Mouse (Mus musculus): Measurements from ENCODE around the gene Treml1. TPM values are rescaled to one million over a fixed set of nuclear protein-coding genes. Genes with fewer than 3 reads are reported as not detected.
"Not testable (repeated sequence)": the region's sequence is repeated elsewhere in the genome, so short reads cannot be mapped to it uniquely, and the experiment has no call there.

Gene Treml1
- under 1 TPM; 0.36 to 0.91 (median 0.74) TPM for total RNA-seq (2022)

DNA sequence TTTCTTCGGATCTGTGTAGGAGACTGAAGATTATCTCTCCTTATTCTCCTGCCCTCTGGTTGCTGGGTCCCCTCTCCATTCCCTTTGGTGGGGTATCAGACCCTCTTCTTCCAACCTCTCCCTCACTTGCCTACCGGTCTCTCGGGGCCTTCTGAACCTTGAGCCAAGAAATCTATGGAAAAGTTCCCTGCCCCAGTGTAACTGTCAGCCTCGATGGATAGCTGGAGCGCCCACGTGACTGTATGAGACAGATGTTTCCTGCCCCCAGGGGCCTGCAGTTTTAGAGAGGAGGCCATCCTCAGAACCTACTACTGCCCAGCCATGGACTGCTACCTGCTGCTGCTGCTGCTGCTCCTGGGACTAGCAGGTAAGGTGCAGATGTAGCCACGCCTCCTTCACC, at the start of gene Treml1:
Treml1 (plus strand) TSS at position 301 of the 400 bp plus-strand sequence.
- no peak for DNase-seq (ENCODE audit: low spot score in 2 of 2)

DNA sequence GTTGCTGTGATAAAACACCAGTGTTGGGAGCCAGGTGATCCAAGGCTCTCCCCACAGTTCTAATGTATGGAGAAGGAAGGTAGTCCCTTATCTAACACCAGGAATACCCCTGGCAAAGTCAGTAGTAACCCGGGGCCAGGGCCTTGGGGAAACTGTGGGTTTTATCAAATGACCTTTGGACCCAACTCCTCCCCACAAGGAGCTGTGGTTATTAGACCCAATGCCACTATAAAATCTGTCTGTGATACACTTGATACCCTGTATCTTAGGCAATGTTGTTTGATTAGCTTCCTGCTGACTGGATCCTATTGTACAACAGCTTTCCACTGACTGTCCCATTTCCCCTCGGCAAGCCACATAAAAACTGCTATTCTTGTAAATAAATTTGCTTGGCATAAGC, 47.6 kb upstream of the Treml1 start:
- no peak for DNase-seq (ENCODE audit: low spot score in 2 of 2)

DNA sequence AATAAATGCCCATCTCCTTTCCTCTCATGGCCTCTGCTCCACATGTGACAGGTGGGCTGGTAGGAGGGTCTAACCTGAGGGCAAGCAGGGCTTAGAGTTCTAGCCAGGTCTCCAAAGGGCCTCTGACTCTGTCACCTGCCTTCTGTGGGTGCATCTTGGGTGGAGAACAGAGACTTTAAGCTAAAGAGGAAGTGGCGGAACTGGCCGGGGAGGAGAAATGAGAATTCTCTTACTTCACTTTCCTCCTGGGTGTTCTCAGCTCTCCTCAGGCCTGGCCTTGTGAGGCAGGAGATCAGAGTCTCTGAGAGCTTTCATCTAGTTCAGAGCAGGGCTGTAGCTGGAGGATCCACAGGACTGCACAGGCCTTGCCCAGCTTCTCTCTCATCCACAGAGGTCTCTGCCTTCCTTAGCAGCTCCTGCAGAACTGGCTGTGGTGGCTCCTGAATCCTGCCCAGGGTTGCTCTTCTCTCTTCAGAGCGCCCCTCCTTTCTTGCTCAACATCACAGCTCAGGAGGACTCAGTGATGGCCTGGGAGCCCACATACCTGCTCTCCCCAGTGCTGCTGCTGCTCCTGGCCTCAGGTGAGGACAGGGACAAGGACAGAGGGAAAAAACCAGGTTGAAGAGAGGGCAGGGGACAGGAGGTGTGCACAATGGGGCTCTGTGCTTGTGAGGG, 43.7 kb upstream of the Treml1 start, which contains the start of gene B430306N03Rik:
B430306N03Rik (plus strand) TSS at position 237 of the 675 bp plus-strand sequence.
- DNase-seq (ENCODE audit: low spot score in 2 of 2): not testable (repeated sequence)

DNA sequence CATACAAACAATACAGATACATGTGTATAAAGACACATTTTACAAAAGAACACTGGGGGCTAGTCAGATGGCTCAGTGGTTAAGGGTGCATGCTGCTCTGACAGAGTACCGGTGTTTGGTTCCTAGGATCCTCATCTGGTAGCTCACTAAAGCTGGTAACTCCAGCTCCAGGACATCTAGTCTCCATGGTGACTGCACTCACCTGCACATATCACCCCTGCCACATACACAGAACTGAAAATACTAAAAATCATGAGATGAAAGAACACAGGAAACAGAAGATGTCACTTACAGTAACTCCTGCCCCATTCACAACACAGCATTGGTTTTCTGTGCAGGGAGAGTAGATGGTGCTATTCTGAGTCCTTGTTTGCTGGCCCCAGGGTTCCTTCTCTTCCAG, 41.0 kb upstream of the Treml1 start:
- DNase-seq (ENCODE audit: low spot score in 2 of 2): no peak

DNA sequence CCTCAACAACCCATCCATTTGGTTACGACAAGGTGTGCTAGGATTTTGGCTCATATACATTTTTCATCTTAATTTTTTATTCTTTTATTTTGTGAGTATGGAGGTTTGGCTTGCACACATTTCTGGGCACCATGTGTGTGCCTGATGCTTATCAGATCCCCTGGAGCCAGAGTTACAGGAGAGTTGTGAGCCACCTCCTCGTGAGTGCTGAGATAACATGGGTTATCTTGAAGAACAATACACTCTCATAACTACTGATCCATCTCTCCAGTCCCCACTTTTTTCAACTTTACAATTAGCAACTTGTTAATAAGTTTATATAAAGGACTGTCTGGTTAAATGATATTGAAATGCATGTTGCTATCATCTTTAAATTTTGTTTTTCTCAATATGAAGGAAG, 38.4 kb upstream of the Treml1 start:
- no peak for DNase-seq (ENCODE audit: low spot score in 2 of 2)

DNA sequence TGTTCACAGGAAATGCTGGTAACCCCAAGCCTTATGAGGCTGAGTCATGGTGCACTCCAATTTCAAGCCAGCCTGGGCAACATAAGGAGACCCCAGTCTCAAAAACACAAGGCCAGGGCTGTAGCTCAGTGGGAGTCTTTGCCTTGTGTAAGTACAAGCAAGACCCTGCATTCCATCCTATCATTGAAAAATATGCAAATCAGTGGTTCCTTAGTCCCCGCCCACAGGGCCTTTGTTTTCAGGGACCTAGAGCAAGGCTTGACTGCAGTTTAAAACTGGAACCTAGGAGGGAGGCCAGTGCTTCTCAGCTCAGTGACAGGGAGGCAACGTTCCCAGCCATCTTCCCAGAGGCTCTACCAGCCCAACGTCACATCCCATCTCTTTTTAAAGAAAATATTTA, 36.5 kb upstream of the Treml1 start:
- DNase-seq (ENCODE audit: low spot score in 2 of 2): no peak

DNA sequence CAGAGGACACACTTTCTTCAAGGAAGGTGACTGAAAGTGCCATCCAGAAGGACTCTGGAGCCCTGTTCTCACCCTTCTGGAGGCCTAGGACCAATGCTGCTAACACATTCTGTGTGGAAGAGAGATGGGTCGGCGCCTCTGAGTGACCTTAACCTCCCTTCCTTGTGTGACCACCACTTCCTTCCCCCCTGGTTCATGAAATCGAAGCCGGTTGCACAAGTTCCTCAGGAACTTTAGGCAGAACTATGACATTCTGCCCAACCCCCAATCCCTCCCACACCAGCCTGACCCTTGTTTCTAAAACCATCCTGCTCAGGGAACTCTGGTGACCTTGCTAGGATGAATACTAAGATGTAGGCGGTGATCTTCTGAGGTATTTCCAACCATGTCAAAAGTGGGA, 35.5 kb upstream of the Treml1 start:
- no peak for DNase-seq (ENCODE audit: low spot score in 2 of 2)

DNA sequence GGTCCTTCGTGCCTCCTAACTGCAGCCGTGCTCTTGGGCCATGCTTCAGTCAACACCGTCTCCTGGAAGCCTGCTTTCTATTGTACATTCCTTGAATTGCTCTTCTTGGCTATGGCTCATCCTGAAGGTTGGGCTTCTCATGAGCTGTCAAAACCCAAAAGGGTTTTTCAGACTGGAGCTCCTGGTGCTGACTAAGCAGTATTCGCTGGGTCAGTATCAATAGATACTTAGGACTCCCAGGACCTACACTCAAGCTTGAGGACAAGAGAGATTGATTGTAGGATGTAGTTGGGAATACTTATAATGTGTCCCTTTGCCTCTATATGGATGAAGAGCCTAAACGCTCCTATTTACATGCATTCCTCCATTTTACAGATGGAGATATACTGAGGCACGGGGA, 34.6 kb upstream of the Treml1 start:
- no peak for DNase-seq (ENCODE audit: low spot score in 2 of 2)

DNA sequence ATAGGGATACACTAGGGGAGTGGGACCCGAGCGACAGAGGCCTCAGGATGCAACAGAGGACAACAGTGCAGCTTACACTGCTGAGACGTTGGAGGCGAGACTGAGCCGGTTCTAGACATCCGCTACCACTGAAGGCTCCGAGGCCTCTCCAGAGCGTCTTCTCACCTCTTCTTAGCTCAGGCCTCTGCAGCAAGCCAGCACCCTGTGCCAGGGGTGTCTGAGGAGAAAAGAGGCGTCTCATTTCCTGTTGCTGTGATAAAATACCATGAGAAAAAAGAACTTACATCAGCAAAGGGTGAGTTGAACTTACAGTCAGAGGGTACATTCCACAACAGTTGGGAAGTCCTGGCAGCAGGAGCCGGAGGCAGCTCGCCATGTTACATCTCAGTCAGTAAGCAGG, 34.1 kb upstream of the Treml1 start:
- DNase-seq (ENCODE audit: low spot score in 2 of 2): no peak

DNA sequence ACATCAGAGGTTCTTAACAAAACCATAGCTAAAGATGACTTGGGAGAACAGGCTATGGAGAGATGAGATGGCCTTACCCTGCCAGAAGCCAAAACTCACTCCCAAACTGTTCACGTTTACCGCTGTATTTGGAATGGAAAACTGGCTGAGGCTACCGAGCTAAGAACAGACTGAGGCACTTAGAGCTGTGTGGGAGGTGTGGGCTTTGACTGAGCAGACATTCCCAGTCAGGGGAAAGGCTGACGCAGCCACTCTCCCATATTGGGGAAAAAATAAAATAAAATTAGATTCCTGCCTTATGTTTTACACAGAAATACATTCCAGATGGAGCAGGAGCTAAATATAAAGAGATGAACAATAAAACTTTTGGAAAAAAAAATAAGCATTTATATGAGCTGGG, 33.1 kb upstream of the Treml1 start:
- peak; percentile 67 to 77 for DNase-seq (ENCODE audit: low spot score in 2 of 2)

DNA sequence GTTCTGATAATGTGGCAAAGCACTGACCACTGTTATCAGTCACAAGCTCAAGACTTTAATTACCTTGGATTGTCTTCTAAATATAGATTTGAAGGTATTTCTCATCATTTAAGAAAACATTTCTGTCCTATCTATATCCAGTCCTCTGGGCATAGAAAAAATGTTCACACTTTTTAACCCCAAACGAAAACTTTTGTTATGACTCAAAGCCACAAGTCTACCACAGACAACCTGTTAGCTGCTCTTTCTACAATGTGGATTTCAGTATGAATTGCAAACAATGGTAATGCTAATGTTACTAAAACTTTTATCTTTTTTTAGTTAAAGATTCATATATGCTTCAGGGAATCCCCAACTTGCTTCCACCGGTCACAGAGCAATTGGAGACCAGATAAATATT, 27.2 kb upstream of the Treml1 start:
- no peak for DNase-seq (ENCODE audit: low spot score in 2 of 2)

DNA sequence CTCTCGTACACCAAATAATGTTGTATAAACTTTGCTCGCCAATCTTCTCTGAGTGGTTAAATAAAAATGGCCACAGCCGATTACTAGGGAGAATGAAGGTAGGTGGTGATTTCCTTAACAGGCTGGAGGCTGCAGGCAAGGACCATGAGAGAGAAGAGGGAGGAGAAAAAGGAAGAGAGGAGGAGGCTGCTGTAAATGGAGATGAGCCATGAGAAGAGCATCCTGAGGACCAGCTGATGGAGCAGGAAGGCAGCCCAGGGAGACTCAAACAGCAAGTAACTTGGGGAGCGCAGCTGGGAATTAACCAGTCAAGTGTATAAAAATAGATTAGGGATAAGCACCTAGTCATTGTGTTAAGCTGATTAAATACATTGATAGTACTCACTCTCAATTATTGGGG, 25.5 kb upstream of the Treml1 start:
- DNase-seq (ENCODE audit: low spot score in 2 of 2): no peak

DNA sequence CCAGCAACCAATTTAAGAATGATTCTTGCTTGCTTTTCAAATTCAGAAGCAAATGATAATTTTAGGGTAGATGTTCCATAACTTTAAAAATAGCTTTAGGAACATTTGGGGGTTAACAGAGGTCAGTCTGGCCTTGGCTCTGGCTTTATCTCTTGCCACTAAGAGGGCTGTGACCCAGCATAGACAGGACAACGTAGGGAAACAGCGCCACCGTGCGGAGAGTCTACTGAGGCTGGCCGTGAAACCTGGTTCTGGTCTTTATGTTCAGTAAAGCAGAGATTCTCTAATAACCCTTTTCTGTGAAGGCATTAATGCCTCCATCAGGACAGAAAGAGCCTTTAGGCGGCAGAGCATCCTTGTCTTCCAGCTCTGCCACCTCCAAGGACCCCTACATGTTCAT, 22.9 kb upstream of the Treml1 start:
- peak in 1 of 2 experiments; percentile 78 for DNase-seq (ENCODE audit: low spot score in 2 of 2)

DNA sequence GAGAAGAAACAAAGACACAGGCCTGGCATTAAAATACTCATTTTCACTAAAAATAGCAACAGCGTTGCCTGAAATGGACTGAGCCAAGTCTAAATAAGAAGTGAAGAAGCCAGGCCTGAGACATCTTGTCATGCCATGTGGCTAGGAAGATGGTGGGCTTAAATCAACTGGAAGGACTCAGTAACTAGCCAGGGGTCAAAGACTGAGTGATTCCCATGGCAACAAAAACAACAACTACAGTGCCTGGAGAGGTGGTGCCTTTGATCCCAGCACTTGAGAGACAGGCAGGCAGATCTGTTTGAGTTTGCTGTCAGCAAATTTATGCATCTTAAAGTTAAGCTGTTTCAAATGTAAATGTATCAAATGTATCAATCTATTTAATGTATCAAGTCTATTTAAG, 19.4 kb upstream of the Treml1 start:
- DNase-seq (ENCODE audit: low spot score in 2 of 2): no peak

DNA sequence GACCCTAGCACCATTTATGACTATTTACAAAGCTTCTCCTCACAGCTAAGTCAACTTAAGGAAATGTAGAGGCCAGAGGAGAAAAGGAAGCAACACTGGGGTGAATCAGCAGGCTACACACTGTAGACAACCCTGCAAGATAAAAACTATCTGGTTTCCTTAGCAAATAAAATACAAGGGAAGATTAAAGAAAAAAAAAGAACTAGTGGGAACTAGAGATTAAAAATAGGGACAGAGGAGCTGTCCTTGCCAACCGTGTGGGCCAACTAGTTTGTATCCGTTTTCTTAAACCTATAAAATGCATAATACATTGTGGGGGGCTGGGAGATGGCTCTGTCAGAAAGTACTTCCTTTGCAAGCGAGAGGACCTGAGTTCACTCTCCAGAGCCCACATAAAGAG, 17.8 kb upstream of the Treml1 start:
- no peak for DNase-seq (ENCODE audit: low spot score in 2 of 2)

DNA sequence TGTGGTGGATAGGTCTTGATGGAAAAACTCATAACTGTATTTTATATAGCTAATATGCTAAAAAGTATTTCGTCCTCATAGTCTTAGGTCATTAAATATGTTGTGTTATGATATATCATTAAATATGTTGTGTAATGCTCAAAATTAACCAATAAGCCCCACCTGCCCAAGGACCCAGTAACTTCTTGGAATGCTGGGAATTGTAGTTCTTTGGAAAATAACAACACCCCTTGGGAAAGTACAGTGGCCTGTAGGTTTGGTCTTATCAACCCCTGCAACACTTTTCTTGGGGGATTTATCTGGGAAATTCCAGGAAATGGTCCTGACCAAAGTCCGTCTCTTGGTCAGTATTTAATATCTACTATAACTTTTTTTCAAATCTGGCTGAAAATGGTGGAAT, 16.7 kb upstream of the Treml1 start:
- DNase-seq (ENCODE audit: low spot score in 2 of 2): no peak

DNA sequence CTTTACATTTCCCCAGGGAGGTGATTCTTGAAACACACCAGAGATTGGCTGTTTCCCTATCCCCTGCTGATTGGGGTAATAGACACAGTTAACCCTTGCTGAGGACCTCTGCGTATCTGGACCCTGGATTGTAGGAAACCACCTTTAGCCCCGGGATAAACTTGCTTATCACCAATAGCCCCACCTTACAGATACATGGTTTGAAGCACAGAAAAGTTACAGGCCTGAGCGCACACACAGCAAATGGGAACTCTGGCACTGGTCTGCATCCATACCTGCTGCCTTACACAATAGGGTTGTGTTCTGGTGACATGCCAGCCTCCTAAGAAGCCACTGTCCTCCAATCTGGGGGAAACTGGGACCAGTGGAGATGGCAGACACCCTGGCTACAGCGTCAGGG, 13.9 kb upstream of the Treml1 start:
- no peak for DNase-seq (ENCODE audit: low spot score in 2 of 2)

DNA sequence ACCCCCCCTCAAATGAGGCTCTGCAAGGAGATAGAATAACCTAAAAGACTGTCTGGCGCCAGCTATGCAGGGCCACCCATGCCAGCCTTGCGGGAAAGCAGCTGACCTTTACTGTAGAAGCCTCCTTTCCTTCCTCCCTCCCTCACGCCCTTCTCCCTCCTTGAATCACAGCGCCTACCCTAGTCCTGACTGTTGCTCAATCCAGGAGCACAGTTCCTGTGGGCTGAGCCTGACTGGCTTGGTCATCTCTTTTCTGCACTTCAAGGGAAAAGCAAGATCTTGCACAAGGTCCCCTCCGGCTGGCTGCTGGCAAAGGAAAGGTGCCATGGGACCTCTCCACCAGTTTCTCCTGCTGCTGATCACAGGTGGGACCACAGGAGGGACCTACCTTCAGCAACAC, 13.5 kb upstream of the Treml1 start, which contains the start of gene Trem2:
Trem2 (plus strand) TSS at position 171 of the 400 bp plus-strand sequence.
- no peak for DNase-seq (ENCODE audit: low spot score in 2 of 2)

DNA sequence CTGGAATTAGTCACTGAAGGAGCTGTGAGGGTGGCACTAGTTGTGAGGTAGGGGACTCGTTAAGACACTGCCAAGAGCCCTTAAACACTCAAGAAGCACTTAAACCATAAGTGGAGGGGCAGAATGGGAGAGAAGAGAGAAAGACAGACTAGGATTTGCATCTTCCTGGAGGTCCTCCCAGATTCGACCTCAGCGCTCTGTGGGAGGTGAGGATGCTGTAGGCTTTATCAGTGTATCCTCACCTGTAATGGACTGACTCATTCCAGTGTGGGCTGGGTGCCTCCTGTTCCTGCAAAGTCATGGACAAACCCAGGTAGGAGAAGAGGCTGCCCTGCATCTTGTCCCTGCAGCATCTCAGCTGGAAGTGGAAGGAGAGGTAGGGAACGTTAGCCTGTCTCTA, 12.9 kb upstream of the Treml1 start:
- DNase-seq (ENCODE audit: low spot score in 2 of 2): no peak

DNA sequence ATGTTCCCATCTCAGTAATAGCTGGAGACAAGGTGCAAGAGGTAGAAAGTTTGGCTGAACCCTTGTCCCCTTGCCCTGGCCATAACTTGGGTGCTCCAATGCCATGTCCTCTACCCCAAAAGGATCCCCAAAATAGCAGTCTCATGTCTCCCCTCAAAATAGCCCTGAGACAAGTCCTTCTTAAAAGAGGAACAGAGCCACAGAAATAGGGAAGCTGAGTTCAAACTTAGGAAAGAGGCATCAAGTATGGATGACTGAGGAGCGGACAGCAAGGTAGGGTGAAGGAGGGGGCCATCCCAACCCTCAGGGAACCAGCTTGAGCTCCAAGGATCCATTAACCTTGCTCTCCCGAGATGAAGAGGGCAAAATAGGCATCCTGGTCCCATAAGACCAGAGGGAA, 12.4 kb upstream of the Treml1 start:
- no peak for DNase-seq (ENCODE audit: low spot score in 2 of 2)

DNA sequence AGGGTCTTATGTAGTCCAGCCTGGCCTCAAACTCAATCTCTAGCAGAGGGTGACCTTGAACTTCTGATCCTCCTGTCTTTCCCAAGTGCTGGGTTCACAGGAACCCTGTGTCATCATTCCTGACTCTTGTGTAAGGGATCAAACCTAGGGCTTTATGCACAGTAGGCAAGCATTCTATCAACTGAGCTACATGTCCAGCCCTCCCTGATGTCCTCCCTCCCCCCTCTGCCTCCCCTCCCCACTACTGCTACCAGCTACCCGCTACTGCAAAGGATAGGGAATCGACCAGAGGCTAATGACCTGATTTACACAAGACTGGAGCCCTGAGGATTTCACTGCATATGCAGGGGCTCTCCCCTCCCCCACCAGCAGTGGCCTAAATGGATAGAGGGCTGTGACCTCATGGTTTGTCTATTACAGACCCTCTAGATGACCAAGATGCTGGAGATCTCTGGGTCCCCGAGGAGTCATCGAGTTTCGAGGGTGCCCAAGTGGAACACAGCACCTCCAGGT, 9.0 kb upstream of the Treml1 start:
- no peak for DNase-seq (ENCODE audit: low spot score in 2 of 2)

DNA sequence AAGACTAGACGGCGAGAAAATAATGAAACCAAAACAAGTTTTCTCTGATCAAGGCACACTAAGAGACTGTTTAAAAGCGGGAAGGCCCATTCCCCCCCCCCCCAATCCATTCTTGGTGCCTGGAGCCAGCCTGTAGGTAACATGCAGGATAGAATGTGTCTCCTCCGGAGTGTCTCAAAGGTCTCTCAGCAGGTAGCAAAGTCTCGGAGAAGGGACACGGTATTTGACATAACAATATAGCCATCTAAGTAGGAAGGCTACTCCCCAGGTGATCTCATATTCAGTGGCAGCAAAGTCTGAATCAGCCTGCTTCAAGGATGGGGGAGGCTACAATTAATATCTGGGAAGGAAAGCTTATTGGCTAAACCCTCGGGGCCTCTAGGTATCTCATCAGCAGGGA, 6.7 kb upstream of the Treml1 start:
- DNase-seq (ENCODE audit: low spot score in 2 of 2): not testable (repeated sequence)

DNA sequence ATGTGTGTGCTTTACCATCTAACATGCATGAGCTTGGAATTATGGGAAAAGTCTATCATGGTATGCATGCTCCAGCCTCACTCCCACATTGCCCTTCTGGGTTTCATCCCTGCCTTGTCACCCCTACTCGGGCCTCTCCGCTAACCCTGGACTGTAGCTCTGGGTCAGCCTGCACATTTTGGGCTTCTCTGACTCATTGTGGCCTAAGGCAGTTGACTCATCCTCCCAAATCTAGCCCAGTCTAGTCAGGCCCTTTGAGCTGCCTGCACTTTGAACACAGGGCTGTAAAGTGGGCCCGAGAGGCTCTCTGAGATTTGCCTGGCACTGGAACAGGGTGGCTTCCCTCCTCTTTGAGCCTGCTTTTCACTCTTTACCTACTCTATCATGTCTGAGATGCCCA, 3.9 kb upstream of the Treml1 start:
- DNase-seq (ENCODE audit: low spot score in 2 of 2): no peak

DNA sequence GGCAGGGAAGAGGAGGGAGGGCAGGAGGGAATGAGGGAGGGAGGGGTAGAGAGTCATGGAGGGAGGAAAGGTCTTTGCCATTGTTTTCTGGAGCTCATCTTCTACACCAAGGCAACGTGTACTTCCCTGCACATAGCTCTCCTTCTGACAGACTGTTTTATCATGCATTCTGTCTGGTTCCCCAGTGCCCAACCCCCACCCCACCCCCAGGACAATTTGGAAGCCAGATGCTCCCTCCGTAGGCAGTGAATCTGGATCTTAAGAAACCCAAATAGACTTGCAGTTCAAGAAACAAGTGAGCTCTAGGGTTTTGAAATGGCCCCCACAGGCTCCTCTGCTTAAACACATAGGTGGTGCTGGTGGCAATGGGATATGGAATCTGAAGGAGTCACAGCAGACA, 1.8 kb upstream of the Treml1 start:
- DNase-seq (ENCODE audit: low spot score in 2 of 2): no peak
